Mouse (Mus musculus) cerebellum, postnatal 4 days (tissue): Measurements from ENCODE around the gene Atp23.

ENCODE experiments used
- DNase-seq, 2 experiments: peaks; one replicate each; pipeline ENCODE4 v3.0.0; 2022; ENCODE audit warnings: low spot score in 2 of 2, mixed read lengths in 1 of 2

The Atp23 gene

DNA sequence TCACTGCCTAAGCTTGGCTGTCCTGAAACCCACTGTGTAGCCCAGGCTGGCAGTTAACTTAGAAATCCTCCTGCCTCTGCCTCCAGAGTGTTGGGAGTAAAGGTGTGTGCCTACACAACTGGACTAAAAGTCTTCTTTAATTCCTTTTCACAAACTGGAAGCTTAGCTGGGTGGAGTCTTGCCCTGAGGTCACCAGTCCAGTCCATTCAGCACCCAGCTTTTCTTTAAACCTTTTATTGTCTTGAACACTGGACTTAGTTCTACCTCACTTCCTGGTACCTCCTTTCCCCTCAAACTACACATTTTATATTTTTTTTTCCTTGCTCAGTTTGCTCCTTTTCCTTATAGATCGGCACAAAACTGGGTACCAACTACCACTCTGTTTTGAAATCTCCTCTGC lies 10.3 kb upstream of the Atp23 start:
- no peak for DNase-seq

- DNase-seq, result no peak
Measured at GRCm38 (mm10) chr10:126906811-126907210, 5.7 kb upstream of the Atp23 start.

DNA sequence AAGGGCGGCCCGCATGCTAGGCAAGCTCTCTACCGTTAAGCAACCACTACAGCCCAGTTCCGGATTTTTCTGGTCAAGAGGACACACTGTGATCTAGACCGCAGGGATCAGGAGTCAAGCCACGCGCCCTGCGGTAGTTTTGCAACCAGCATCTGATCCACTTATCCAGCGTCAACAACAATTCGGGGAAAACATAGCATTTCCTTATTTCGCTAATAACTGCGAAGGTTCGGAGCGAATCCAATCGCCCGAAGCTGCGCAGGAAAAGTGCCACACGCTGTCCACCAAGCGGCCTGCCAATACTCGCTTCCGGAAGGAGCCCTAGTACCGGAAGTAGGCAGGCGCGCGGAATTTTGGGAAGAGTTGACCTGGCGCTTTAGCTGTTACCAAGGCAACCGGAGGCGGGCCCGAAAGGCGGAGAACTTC lies 4.5 kb upstream of the Atp23 start:
- peak; percentile 72 to 87 for DNase-seq

DNA sequence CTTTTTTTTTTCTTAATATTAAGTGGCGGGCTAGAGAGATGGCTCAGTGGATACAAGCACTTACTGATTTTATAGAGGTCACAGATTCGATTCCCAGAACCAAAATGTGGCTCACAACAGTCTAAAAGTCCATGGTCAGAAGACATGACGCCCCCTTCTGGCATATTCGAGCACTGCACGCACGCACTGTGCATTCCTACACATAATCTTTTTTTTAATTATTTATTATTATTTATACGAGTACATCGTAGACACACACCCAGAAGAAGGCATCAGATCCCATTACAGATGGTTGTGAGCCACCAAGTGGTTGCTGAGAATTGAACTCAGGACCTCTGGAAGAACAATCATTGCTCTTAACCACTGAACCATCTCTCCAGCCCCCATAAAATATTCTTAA lies 3.9 kb upstream of the Atp23 start:
- DNase-seq, result no peak

DNA sequence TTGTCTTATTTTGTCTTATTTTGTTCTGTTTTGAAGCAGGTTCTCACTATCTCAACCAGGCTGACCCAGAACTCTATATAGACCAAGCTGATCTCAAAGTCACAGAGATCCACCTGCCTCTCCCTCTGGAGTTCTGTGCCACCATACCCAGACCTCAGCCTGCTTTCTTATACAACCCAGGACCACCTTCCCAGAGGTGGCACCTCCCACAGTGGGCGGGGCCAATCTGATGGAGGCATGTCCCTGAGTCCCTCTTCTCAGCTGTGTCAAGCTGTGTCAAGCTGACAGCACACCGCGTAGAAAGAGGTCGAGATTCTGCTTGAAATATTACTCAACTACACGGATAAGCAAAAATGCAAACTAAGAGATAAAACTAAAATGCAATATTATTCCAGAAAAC lies 3.1 kb upstream of the Atp23 start:
- no peak for DNase-seq

DNA sequence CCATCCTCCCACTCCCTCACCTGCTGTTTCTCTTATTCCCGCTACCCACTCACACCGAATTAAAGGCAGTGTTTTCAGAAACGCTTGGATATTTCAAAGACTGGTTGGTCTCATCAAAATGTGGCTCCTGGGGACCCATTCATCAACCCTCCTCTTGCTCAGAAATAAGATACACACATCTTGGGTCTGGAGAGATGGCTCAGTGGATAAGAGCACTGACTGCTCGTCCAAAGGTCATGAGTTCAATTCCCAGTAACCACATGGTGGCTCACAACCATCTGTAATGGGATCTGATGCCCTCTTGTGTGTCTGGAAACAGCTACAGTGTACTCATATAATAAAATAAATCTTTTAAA lies 311 bp upstream of the Atp23 start:
- DNase-seq, result no peak

- DNase-seq, result no peak
Measured at GRCm38 (mm10) chr10:126895891-126896290, 5.3 kb downstream of the Atp23 start.

DNA sequence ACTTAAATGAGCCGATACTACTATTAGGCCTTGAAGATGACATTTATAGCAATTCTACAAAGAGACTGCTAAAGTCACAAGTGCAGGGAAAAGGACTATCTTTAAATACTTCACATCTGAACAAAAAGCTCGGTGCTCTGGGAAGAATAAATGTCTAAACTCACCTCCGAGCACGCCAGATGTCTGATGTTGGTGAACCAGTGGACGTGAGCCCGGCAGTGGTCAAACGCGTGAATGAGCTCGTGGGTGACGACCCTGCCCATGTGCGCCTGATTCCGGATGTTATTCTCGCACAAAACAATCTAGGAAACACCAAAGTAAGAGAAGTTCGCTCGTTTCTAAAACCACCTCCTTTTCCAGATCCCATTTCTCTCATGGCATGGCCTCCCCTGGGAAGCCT lies 7.1 kb downstream of the Atp23 start:
- DNase-seq, result no peak

DNA sequence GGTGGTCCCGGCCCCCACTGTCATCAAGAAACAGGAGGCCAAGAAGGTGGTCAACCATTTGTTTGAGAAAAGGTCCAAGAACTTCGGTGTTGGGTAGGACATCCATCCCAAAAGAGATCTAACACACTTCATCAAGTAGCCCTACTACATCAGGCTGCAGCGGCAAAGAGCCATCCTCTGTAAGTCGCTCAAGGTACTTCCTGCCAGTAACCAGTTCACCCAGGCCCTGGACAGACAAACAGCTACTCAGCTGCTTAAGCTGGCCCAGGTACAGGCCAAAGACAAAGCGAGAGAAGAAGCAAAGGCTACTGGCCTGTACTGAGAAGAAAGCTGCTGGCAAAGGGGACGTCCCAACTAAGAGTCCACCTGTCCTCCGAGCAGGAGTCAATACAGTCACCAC lies 8.0 kb downstream of the Atp23 start:
- no peak for DNase-seq

DNA sequence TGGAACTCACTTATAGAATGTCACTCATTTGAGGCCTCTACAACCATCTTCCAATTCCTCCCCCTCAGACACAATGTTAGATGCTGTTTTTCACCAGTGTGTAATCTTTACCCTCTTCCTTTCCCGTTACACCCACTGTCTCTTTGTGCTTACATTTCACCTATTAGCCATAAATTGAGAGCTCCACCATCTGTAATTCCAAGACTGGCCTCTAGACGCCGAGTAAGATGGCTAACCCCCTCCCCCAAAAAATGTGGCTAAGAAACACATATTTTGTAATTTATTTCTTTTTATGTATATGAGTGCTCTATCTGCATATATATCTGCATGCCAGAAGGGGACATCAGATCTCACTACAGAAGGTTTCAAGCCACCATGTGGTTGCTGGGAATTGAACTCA lies 27.4 kb downstream of the Atp23 start:
- no peak for DNase-seq

- DNase-seq, result no peak
Measured at GRCm38 (mm10) chr10:126872256-126872655, 28.9 kb downstream of the Atp23 start.

- DNase-seq, result peak; percentile 64 to 83
Measured at GRCm38 (mm10) chr10:126869372-126870318, 31.5 kb downstream of the Atp23 start.

- DNase-seq, result no peak
Measured at GRCm38 (mm10) chr10:126865284-126865683, 35.9 kb downstream of the Atp23 start.

DNA sequence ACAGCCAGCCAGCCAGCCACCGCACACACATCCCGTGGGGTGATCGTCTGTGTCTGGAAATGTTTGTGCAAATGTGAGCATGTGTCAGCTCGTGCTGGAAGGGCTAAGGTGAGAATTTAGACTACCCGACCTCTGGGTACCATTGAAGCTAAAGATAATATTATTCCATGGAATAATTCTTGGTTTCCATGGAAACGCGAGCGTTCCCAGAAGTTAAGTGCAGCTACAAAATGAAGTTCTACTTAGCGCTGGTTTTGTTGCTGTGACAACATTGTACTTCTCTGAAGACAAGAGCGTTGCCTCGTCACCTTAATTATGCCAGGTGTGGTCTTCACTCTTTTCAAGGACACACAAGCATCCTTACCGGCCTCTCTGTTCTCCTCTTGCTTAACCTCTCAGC lies 39.0 kb downstream of the Atp23 start:
- DNase-seq, result no peak

DNA sequence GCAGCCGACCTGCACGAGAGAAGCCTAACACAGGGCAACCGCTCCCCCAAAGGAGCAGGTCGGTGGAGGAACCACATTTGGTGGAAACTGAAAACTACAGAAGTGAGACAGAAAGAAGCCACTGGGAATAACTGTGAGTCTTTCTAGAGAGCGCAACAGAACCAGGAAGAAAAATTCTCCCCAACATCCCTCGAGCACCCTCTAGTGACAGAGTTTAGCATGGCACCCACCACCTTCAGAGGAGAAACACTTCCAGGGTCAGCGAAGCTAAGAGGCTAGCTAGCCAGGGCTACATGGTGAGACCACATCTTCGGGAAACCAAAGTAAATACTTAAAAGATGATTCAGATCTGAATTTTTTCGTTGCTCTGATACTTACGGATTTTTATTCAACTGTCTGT lies 47.9 kb downstream of the Atp23 start:
- no peak for DNase-seq

DNA sequence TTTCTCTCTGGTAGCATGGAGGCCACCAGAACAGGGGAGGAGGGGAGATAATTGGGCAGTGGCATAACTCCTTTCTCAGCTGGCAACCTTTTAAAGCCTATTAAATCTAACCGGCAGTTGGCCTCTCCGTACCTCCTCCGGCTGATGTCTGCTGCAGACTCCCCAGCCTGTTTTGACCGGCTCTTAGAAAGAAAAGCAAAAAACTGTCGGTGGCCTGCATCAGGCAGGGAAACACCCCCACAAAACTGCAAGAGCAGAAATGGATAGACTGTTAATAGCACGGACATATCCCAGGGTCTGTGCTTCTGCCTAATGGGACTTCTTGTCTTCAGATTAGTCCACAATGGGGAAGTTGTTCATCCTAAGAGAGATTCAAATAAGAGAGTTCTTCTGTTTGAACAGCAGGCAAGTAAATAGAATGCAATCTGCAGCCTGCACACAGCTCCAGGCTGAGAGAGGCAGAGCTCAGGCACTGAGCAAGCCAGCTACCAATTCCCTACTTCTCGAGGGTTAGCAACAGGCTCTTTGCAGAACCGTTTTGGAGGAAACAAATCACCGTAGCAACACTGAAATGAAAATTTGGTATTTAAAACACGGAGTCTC lies 55.7 kb downstream of the Atp23 start:
- DNase-seq, result no peak

DNA sequence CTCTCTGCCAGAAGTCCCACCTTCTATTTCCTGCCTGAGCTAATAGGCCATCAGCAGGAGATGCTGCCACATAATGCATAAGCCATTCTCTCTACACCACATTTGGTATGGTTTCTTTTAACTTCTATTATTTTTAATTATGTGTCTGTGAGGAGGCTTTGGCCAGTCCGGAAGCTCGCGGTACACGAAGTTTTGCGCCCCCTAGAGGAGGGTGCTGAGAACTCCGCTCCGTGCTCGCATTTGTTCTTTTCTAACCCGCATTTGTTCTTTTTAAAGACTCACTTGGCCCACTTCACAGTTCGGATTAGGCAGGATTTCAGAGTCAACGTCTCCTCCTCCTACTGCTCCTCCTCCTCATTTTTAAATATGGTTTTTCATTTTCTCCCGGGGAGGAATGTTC lies 56.5 kb downstream of the Atp23 start:
- DNase-seq, result peak in 1 of 2 experiments; percentile 61

- no peak for DNase-seq
Measured at GRCm38 (mm10) chr10:126840266-126840665, 60.9 kb downstream of the Atp23 start.

DNA sequence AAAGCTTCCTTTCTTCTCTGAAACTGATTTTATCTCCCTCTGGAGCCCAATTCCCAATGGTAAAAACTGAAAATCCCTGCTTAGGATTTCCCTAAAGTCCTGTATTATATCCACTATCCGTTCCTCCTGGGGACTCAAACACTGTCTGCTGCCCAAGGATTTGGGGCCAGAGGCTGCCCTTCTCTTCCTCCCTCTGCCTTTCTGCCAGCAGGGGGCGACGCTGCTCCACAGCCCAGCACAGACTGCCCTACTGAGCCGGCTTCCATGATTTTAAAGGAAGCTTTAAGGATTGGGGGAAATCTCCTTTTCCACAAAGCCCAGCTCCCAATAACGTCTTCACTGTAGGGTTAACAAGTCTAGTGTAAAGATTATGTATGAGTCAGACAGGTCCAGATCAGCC lies 68.1 kb downstream of the Atp23 start:
- DNase-seq, result peak in 1 of 2 experiments; percentile 30

DNA sequence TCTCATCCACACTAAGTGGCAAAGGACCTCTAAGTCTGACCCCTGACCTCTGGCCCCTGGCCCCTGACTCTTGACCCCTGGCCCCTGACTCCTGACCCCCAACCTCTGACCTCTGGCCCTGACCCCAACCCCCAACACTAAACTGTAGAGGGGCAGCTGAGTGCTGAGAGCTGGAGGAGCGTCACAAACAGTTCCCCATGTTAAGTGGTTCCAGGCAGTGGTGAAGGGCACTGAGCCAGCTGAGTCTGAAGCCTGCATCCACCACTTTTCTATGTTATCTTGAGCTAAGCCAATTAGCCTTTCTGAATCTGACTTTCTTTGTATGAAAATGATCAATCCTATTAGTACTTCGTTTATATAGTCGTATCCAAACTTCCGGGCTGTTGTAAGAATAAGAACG lies 69.8 kb downstream of the Atp23 start:
- no peak for DNase-seq

DNA sequence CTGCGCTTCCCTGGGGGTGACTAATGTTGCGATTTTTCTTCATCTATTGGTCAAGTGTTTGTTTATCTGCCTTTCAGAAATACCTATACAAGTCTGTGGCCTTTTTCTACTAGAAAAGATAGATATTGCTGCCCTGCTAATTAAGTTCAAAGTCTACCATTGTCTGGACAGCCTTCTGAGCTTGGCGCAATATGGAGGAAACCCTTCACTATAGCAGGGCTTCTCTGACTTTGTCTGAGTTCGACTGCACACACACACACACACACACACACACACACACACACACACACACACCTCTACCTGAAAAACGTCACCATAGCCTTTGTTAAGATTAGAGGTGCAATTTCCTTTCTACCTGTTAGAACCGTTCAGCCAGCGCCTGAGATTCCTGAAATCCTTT lies 72.5 kb downstream of the Atp23 start:
- no peak for DNase-seq

DNA sequence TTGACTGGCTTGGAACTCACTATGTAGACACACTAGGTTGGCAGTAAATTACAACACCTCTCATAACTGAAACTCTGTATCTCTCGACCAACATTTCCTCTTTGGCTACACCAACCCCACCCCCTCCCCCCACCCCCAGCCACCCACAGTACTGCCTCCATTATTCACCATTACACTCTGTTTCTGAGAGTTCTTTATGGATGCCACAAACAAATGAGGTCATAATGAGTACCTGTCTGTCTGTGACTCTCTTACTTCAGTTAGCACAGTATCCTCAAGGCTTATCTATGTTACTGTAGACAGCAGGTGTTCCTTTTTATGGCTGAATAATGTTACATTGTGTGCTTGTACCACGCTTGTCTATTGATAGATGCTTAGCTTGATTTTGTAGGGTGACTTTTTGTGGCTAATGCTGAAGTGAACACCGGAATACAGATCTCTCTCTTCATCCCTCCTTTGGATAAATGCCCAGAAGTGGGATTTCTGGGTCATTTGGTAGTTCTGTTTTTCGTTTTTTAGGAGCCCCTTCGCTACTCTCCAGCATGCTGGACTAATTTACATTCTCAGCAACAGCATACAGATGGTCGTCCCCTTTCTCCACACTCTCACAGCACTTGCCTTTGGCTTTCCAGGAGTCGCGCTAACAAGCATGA lies 73.1 kb downstream of the Atp23 start:
- no peak for DNase-seq

DNA sequence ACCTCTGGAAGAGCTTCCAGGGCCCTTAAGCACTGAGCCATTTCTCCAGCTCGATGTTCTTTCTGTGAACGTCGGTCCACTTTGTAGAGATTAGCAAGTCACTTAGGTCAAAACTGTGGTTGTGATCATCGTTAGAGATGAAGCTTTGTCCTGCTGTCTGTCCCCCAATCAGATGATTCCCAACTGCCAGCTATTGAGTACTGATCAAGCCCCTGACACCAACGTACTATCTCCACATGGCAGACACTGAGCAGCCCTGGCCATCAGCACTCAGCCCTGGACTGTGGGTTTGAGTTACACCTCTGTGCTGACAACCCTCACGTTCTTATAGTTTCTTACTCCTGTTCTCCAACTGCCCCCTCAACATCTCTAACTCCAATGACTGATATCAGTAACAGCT lies 74.2 kb downstream of the Atp23 start:
- no peak for DNase-seq
